8 mouse cellular contexts compared by ENCODE assay signal in genomic region chr5:146232816-146233215, GRCm38 (mm10). TPM values are rescaled to one million over a fixed set of nuclear protein-coding genes. Genes with fewer than 3 reads are reported as not detected.
DNase-seq lines count a peak whose midpoint lies in the region; ATAC-seq and TF ChIP-seq lines count a peak whose summit lies in the region.

No protein-coding gene starts in this region.

- DNase-seq in neural tube, embryonic 11.5 days (ENCODE audit: low spot score) = no peak
- no peak for DNase-seq in neural tube, embryonic 10.5 days (ENCODE audit: extremely low spot score, low spot score)
- DNase-seq in liver, embryonic 14.5 days (ENCODE audit: low read depth in 3 of 3, low spot score in 3 of 3) = no peak
- DNase-seq in thymus, postnatal 14 days = no peak
- DNase-seq in right cerebral cortex, postnatal 10 days (ENCODE audit: low spot score in 2 of 2) = no peak
- DNase-seq in gastrocnemius, postnatal 14 days = no peak

- no peaks in the 10 kb centered on the region for H3K9me3 ChIP-seq in erythroblast, embryonic 14.5 days (ENCODE audit: control insufficient read depth, low read length)
- H3K9me3 ChIP-seq in neural tube, embryonic 11.5 days (ENCODE audit: control insufficient read depth, low read length) = no peaks in the 10 kb centered on the region
- H3K9me3 ChIP-seq in liver, embryonic 14.5 days (ENCODE audit: control insufficient read depth, low read length) = no peaks in the 10 kb centered on the region

- no peak for TF ChIP-seq EP300 in liver, embryonic 14.5 days (IDR thresholded peaks at IDR 0.05; ENCODE audit: low read depth)

- peaks cover 3% of the 10 kb centered on the region; the same call in 1 of the 2 replicates for H3K27me3 ChIP-seq in erythroblast, embryonic 14.5 days (ENCODE audit: control insufficient read depth)
- no peaks in the 10 kb centered on the region for H3K27me3 ChIP-seq in neural tube, embryonic 11.5 days (ENCODE audit: control insufficient read depth, insufficient read depth, low read length)
- no peaks in the 10 kb centered on the region for H3K27me3 ChIP-seq in liver, embryonic 14.5 days (ENCODE audit: control insufficient read depth, insufficient read depth, low read length)

- H3K4me2 ChIP-seq in neural tube, embryonic 11.5 days (ENCODE audit: low read depth) = peak overlapping the region; percentile 54
- H3K4me2 ChIP-seq in liver, embryonic 14.5 days (ENCODE audit: low read depth) = peak overlapping the region; percentile 93

- 80% methylated on average over 11 of the region's 11 CpGs for WGBS in neural tube, embryonic 11.5 days
- 55% methylated on average over 11 of the region's 11 CpGs for WGBS in liver, embryonic 14.5 days (ENCODE audit: insufficient replicate concordance)

- peaks cover 57% of the 10 kb centered on the region for H3K4me1 ChIP-seq in erythroblast, embryonic 14.5 days (ENCODE audit: control insufficient read depth)
- H3K4me1 ChIP-seq in neural tube, embryonic 11.5 days (ENCODE audit: control insufficient read depth, insufficient read depth, low read length) = peaks cover 5% of the 10 kb centered on the region; the same call in 1 of the 2 replicates
- peaks cover 31 to 33% of the 10 kb centered on the region in 2 experiments for H3K4me1 ChIP-seq in liver, embryonic 14.5 days (replicated peaks; ENCODE audit: control insufficient read depth in 2 of 2, insufficient read depth in 2 of 2, low read length in 1 of 2)

- intact Hi-C loops in gastrocnemius, postnatal 14 days (cut with DNase I; ENCODE audit: low total_unique reads) = loop anchor here (10.0 kb wide), 1 partner anchor 52 kb away; no protein-coding TSS in a partner anchor

- H3K4me3 ChIP-seq in erythroblast, embryonic 14.5 days (replicated peaks) = peak overlapping the region; percentile 79
- peak overlapping the region; percentile 8; the same call in 1 of the 2 replicates for H3K4me3 ChIP-seq in neural tube, embryonic 11.5 days (ENCODE audit: low read depth, low read length)
- peak overlapping the region; percentile 85 to 98 for H3K4me3 ChIP-seq in liver, embryonic 14.5 days (ENCODE audit: insufficient read depth in 1 of 2, low read depth in 2 of 2, low read length in 2 of 2)

- TF ChIP-seq CTCF in liver, embryonic 14.5 days (IDR thresholded peaks at IDR 0.05; ENCODE audit: low read depth) = no peak

- peaks cover 40% of the 10 kb centered on the region for H3K36me3 ChIP-seq in erythroblast, embryonic 14.5 days (ENCODE audit: control insufficient read depth)
- H3K36me3 ChIP-seq in neural tube, embryonic 11.5 days (ENCODE audit: control insufficient read depth, insufficient read depth, low read length) = no peaks in the 10 kb centered on the region
- H3K36me3 ChIP-seq in liver, embryonic 14.5 days (replicated peaks; ENCODE audit: control insufficient read depth, insufficient read depth, low read depth) = peaks cover 9% of the 10 kb centered on the region

- no peak overlapping the region for H3K27ac ChIP-seq in neural tube, embryonic 11.5 days (ENCODE audit: low read depth, low read length)
- peak overlapping the region; percentile 65 for H3K27ac ChIP-seq in liver, embryonic 14.5 days

- 0 out of 2 replicates have a peak overlapping the region, but pooled peaks have one; percentile 7 for H3K9ac ChIP-seq in neural tube, embryonic 11.5 days (ENCODE audit: low read length)
- peak overlapping the region; percentile 89 for H3K9ac ChIP-seq in liver, embryonic 14.5 days (replicated peaks)

- no peak for ATAC-seq in erythroblast, adult 5-6 weeks (replicated peaks; ENCODE audit: low FRiP score, poor library complexity, severe bottlenecking)
- ATAC-seq in neural tube, embryonic 11.5 days (ENCODE audit: insufficient read depth, low FRiP score, low TSS enrichment) = no peak
- ATAC-seq in liver, embryonic 14.5 days (ENCODE audit: insufficient read depth) = no peak

RNA-seq across cellular contexts. Expression of gene Cdk8, which starts 1.8 kb away (rescaled TPM):
- polyA plus RNA-seq in erythroblast, embryonic 14.5 days (2012) = 9.3 and 11.8 TPM in 2 replicates
- total RNA-seq in erythroblast, adult 5-6 weeks (2015; ENCODE audit: low replicate concordance) = 39.6 and 51.6 TPM in 2 replicates
- total RNA-seq in erythroblast, adult 5-6 weeks (2017; ENCODE audit: low replicate concordance) = 50.6 and 66.1 TPM in 2 replicates
- 36.0 and 38.4 TPM in 2 replicates for polyA plus RNA-seq in neural tube, embryonic 11.5 days (2014; fragmentation: Nextera tagmentation; extraction: Ambion mirVana)
- polyA plus RNA-seq in liver, embryonic 14.5 days (2012; rRNA removed) = 36.6 and 42.5 TPM in 2 replicates
- polyA plus RNA-seq in liver, embryonic 14.5 days (2014; fragmentation: Nextera tagmentation; extraction: Ambion mirVana) = 25.8 and 28.5 TPM in 2 replicates
- total RNA-seq in gastrocnemius, postnatal 14 days (2021) = 10 to 100 TPM; 14.7 to 14.9 TPM

RNA-seq across cellular contexts. Expression of gene Rnf6, which starts 11.5 kb away (rescaled TPM):
- 0.90 and 1.8 TPM in 2 replicates for polyA plus RNA-seq in erythroblast, embryonic 14.5 days (2012)
- 9.0 and 13.6 TPM in 2 replicates for total RNA-seq in erythroblast, adult 5-6 weeks (2015; ENCODE audit: low replicate concordance)
- 25.9 and 26.5 TPM in 2 replicates for total RNA-seq in erythroblast, adult 5-6 weeks (2017; ENCODE audit: low replicate concordance)
- polyA plus RNA-seq in neural tube, embryonic 11.5 days (2014; fragmentation: Nextera tagmentation; extraction: Ambion mirVana) = 22.7 TPM in 2 replicates
- polyA plus RNA-seq in liver, embryonic 14.5 days (2012; rRNA removed) = 8.3 and 13.2 TPM in 2 replicates
- 18.9 and 19.4 TPM in 2 replicates for polyA plus RNA-seq in liver, embryonic 14.5 days (2014; fragmentation: Nextera tagmentation; extraction: Ambion mirVana)
- 10 to 100 TPM; 35.6 to 38.1 TPM for total RNA-seq in gastrocnemius, postnatal 14 days (2021)

RNA-seq across cellular contexts. Expression of gene 1700001J03Rik, which starts 47.7 kb away (rescaled TPM):
- not detected in 2 replicates for polyA plus RNA-seq in erythroblast, embryonic 14.5 days (2012)
- not detected in 2 replicates for total RNA-seq in erythroblast, adult 5-6 weeks (2015; ENCODE audit: low replicate concordance)
- total RNA-seq in erythroblast, adult 5-6 weeks (2017; ENCODE audit: low replicate concordance) = not detected in 2 replicates
- polyA plus RNA-seq in neural tube, embryonic 11.5 days (2014; fragmentation: Nextera tagmentation; extraction: Ambion mirVana) = not detected in 2 replicates
- 0.17 TPM in 2 replicates for polyA plus RNA-seq in liver, embryonic 14.5 days (2012; rRNA removed)
- not detected in 2 replicates for polyA plus RNA-seq in liver, embryonic 14.5 days (2014; fragmentation: Nextera tagmentation; extraction: Ambion mirVana)
- under 1 TPM in 1 of 2 experiments, not detected in 1; 0.27 TPM for total RNA-seq in gastrocnemius, postnatal 14 days (2021)

Comparison
In these comparisons a context has a peak if more than half of its experiments do, and no peak if none do; other contexts are left out.
1. H3K4me3 ChIP-seq: peak in every context shown above with its lines; median percentile 92 in liver, embryonic 14.5 days; 79 in erythroblast, embryonic 14.5 days; 8 in neural tube, embryonic 11.5 days.